Mouse (Mus musculus): ENCODE results near the gene Psmd3. TPM values are rescaled to one million over a fixed set of nuclear protein-coding genes. Genes with fewer than 3 reads are reported as not detected.

Psmd3 gene
- polyA plus RNA-seq (2014; fragmentation: Illumina TruSeq; extraction: RNeasy Lipid Tissue Mini Kit (QIAGEN cat#74804); ENCODE audit: low replicate concordance), result 9.9 TPM

DNA sequence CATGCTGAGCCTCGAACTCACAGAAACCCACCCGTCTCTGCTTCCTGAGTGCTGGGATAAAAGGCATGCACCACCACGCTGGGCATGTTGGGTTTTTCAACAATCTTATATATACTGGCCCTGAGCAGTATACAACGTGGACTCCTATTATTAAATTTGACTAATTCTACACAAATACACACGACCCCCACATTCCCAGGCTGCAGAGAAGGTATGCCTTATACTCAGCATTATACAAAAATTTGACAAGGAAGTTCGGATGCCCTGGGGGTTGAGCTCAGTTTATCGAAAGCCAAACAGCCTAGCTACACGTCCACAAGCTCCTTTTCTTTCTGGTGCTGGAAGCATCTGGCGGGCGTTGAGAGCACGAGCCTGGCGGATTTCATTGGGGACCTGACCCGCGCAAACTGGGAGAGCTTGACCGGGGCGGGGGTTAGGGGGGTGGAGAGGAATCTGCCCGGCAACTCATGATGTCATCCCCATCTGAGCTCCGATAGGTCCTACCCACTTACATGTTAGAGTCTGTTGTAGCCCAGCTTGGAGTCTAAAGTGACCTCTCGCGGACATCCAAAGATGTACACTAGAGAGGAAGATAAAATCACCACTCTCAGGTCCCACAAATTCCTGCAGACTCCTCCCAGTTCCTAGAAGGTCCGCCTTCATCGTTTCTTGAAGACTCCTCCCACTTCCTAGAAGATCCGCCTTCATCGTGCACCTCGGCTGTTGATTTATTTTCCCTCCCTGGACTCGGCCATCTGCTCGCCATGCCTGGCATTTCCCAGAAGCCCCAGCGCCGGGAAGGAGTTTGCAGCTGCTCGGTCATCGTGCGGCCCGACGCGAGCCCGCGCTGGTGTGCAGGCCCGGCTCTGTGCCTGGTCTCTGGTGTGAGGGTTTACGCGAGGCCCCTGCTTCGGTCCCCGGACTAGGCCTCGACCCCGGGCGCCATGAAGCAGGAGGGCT lies at the start of gene Psmd3:
Gene Psmd3, plus strand, starts transcription at position 769 of the 960 bp plus-strand sequence.

DNA sequence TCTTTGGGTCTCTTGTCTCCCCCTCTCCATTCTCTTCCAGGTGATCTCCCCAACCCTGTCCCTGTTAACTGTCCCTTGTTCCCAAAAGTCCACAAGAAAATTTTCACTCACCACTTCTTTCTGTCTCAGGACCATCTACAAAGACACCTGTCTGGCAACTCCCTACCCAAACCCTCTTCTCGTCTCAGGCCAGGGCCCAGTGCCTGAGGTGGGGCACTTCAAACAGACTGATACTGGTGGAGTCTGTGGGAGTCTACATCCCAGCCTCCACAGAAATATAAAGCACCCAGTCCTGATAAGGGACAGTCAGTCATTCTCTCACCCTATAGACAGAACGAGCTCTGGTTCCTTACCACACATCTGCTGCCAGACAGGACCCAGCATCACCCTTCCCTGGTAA lies 35.9 kb upstream of the Psmd3 start, which contains the start of gene Gsdma2:
Gene Gsdma2, plus strand, starts transcription at position 301 of the 400 bp plus-strand sequence.

DNA sequence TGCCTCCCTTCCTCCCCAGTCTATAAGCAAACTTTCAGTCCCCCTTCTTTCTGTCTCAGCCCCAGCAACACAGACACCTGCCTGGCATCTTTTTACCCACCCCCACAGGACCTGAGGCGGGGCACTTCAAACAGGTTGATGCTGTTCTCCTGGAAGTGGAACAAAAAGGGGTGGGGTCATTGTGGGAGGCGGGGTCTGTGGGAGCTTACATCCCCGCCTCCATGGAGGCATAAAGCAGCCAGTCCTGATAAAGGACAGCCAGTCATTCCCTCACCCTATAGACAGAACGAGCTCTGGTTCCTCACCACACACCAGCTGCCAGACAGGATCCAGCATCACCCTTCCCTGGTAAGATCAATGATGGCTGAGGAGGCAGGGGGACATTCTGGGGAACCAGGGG lies 18.3 kb upstream of the Psmd3 start, which contains the start of gene Gsdma:
Gene Gsdma, plus strand, starts transcription at position 261 of the 400 bp plus-strand sequence.

DNA sequence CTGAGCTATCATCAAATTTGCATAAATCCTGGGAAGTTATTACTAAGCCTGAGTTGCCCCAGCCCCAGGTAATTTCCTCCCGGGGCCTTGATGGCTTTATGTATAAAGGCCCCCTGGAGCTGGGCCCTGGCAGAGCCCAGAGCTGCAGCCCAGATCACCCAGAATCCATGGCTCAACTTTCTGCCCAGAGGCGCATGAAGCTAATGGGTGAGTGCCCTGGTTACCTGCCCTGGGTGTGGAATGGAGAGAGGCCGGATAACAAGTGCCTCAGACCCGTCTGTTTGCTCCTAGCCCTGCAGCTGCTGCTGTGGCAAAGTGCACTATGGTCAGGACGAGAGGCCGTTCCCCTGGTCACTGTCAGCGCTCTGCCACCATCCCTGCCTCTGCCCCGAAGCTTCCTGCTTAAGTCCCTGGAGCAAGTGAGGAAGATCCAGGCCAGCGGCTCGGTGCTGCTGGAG lies 18.9 kb downstream of the Psmd3 start, which contains the start of gene Csf3:
Gene Csf3, plus strand, starts transcription at position 51 of the 458 bp plus-strand sequence.

DNA sequence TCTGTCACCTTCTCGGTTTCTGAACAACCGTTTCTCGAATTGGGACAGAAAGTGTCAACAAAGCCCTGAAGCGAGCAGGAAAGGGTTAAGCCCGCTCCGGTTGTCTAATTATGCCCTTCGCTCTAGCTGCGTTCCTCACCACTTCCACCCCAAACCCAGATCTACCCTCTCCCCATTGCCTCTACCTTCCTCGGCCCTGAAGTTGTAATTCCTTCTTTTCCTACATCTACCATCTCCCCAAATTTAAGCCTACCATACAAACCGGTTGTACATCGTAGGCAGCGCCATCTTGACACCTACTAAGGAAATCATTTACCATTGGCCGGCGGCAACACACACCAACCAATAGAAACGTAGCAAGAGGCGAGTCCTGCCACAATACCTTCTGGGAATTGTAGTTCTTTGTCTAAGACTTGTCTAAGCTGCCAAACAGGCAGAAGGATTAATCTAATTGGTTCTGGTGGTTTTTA lies 46.8 kb downstream of the Psmd3 start, which contains the start of gene Med24:
Gene Med24, minus strand, starts transcription at position 317 of the 470 bp plus-strand sequence.

DNA sequence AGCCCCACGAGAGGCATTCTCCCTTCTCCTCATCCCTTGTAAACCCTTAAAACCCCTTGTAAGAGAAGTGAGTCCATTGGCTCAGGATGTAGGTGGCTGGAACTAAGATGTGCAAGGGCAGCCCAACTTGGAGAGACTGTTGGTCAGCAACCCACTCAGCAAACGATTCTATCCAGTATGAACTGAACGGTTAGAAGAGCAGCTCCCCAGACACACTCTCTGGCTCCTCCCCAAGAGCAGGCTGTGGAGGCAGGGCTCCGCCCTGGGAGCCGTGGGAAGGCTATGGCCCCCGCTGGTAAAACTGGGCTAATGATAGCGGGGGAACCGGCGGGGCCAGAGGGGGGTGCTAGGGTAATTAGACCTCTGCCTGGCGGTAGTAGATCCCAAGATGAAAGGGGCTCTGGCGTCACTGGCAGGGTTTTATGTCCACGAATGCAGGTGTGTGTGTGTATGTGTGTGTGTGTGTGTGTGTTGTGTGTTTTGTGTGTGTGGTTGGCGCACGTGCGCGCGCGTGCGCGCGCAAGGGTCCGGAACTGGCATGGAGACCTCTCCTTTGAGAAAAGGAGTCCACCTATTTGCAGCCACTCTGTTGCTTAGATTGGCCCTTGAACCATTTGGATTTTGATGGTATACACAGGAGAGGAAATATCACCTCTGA lies 58.2 kb downstream of the Psmd3 start, which contains the start of gene Thra:
Gene Thra, plus strand, starts transcription at position 246 of the 658 bp plus-strand sequence.

Other genes starting within 250 kb of the Psmd3 start
- 31.8 TPM for gene Mien1, start 243.6 kb upstream of the Psmd3 start, polyA plus RNA-seq (2014; fragmentation: Illumina TruSeq; extraction: RNeasy Lipid Tissue Mini Kit (QIAGEN cat#74804); ENCODE audit: low replicate concordance)
- gene Grb7, start 236.2 kb upstream of the Psmd3 start, polyA plus RNA-seq (2014; fragmentation: Illumina TruSeq; extraction: RNeasy Lipid Tissue Mini Kit (QIAGEN cat#74804); ENCODE audit: low replicate concordance), result 2.2 TPM
- 5.1 TPM for gene Ikzf3, start 136.5 kb upstream of the Psmd3 start, polyA plus RNA-seq (2014; fragmentation: Illumina TruSeq; extraction: RNeasy Lipid Tissue Mini Kit (QIAGEN cat#74804); ENCODE audit: low replicate concordance)
- gene Zpbp2, start 131.5 kb upstream of the Psmd3 start, polyA plus RNA-seq (2014; fragmentation: Illumina TruSeq; extraction: RNeasy Lipid Tissue Mini Kit (QIAGEN cat#74804); ENCODE audit: low replicate concordance), result 1.0 TPM
- 5.3 TPM for gene Ormdl3, start 95.2 kb upstream of the Psmd3 start, polyA plus RNA-seq (2014; fragmentation: Illumina TruSeq; extraction: RNeasy Lipid Tissue Mini Kit (QIAGEN cat#74804); ENCODE audit: low replicate concordance)
- not detected for gene Lrrc3c, start 84.3 kb upstream of the Psmd3 start, polyA plus RNA-seq (2014; fragmentation: Illumina TruSeq; extraction: RNeasy Lipid Tissue Mini Kit (QIAGEN cat#74804); ENCODE audit: low replicate concordance)
- gene Gm12355, start 56.9 kb upstream of the Psmd3 start, polyA plus RNA-seq (2014; fragmentation: Illumina TruSeq; extraction: RNeasy Lipid Tissue Mini Kit (QIAGEN cat#74804); ENCODE audit: low replicate concordance), result not detected
- gene Gsdma3, start 56.2 kb upstream of the Psmd3 start, polyA plus RNA-seq (2014; fragmentation: Illumina TruSeq; extraction: RNeasy Lipid Tissue Mini Kit (QIAGEN cat#74804); ENCODE audit: low replicate concordance), result not detected
- 0.71 TPM for gene Gsdma2, start 35.8 kb upstream of the Psmd3 start, polyA plus RNA-seq (2014; fragmentation: Illumina TruSeq; extraction: RNeasy Lipid Tissue Mini Kit (QIAGEN cat#74804); ENCODE audit: low replicate concordance)
- 0.33 TPM for gene Gsdma, start 18.2 kb upstream of the Psmd3 start, polyA plus RNA-seq (2014; fragmentation: Illumina TruSeq; extraction: RNeasy Lipid Tissue Mini Kit (QIAGEN cat#74804); ENCODE audit: low replicate concordance)
- not detected for gene Csf3, start 18.7 kb downstream of the Psmd3 start, polyA plus RNA-seq (2014; fragmentation: Illumina TruSeq; extraction: RNeasy Lipid Tissue Mini Kit (QIAGEN cat#74804); ENCODE audit: low replicate concordance)
- 0.97 TPM for gene Med24, start 46.9 kb downstream of the Psmd3 start, polyA plus RNA-seq (2014; fragmentation: Illumina TruSeq; extraction: RNeasy Lipid Tissue Mini Kit (QIAGEN cat#74804); ENCODE audit: low replicate concordance)
- 3.7 TPM for gene Thra, start 58.1 kb downstream of the Psmd3 start, polyA plus RNA-seq (2014; fragmentation: Illumina TruSeq; extraction: RNeasy Lipid Tissue Mini Kit (QIAGEN cat#74804); ENCODE audit: low replicate concordance)
- 3.0 TPM for gene Nr1d1, start 92.8 kb downstream of the Psmd3 start, polyA plus RNA-seq (2014; fragmentation: Illumina TruSeq; extraction: RNeasy Lipid Tissue Mini Kit (QIAGEN cat#74804); ENCODE audit: low replicate concordance)
- gene Msl1, start 113.0 kb downstream of the Psmd3 start, polyA plus RNA-seq (2014; fragmentation: Illumina TruSeq; extraction: RNeasy Lipid Tissue Mini Kit (QIAGEN cat#74804); ENCODE audit: low replicate concordance), result 71.9 TPM
- gene Casc3, start 122.4 kb downstream of the Psmd3 start, polyA plus RNA-seq (2014; fragmentation: Illumina TruSeq; extraction: RNeasy Lipid Tissue Mini Kit (QIAGEN cat#74804); ENCODE audit: low replicate concordance), result 18.7 TPM
- gene Rapgefl1, start 154.2 kb downstream of the Psmd3 start, polyA plus RNA-seq (2014; fragmentation: Illumina TruSeq; extraction: RNeasy Lipid Tissue Mini Kit (QIAGEN cat#74804); ENCODE audit: low replicate concordance), result 4.2 TPM
- 19.3 TPM for gene Wipf2, start 181.1 kb downstream of the Psmd3 start, polyA plus RNA-seq (2014; fragmentation: Illumina TruSeq; extraction: RNeasy Lipid Tissue Mini Kit (QIAGEN cat#74804); ENCODE audit: low replicate concordance)
- gene Cdc6, start 225.2 kb downstream of the Psmd3 start, polyA plus RNA-seq (2014; fragmentation: Illumina TruSeq; extraction: RNeasy Lipid Tissue Mini Kit (QIAGEN cat#74804); ENCODE audit: low replicate concordance), result 3.2 TPM
- gene Rara, start 245.3 kb downstream of the Psmd3 start, polyA plus RNA-seq (2014; fragmentation: Illumina TruSeq; extraction: RNeasy Lipid Tissue Mini Kit (QIAGEN cat#74804); ENCODE audit: low replicate concordance), result 0.74 TPM

Data from small intestine, adult 10 weeks (tissue).